In the genomic region with DNA sequence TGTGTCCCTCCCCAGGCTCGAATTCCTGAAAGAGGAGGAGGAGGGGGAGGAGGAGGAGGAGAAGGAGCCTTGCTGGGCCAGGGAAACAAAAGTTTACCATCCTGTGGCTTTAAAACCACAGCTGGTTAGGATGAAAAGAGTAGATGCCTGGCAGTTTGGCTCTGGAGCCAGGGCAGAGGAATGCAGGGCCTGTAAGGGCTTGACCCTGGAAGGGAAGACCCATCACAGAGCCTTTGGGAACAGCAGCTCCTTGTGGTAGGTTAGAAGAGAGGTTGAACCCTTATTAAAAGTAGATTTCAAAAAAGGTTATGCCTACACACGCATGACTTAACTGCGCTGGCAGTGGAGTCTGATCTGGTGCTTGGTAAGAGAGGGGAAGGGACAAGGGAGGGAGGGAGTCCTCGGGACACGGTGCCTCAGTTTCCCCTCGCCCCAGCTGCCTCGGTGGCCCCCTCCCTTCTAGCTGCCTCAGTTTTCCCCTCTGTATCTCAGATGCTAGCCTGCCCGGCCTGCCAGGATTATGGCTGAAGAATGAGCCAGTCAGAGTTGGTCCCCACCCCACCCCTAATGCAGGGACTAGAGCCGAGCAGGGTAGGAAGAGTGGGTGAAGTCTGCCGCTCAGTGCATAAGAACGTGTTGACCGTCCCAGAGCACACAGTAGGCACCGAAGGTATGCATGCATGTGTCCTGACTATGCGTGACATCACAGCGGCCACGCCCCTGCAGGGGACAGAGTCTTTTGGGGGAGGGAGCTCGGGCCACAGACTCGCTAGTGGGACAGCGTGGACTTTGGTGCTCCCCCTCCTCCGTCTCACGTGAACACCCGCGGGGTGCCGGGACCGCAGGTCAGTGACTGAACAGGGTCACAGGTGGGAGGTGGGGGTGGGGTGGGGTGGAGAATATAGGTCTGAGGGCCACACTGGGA, we compare ENCODE assay signal across 8 mouse cellular contexts. TPM values are rescaled to one million over a fixed set of nuclear protein-coding genes. Genes with fewer than 3 reads are reported as not detected.
A peak's percentile ranks its signal among the peaks of the same experiment; 100 is the strongest.
DNase-seq lines count a peak whose midpoint lies in the region; ATAC-seq and TF ChIP-seq lines count a peak whose summit lies in the region.

TSS of gene Plcxd1 (plus strand) at position 314 of the 925 bp plus-strand sequence.

- peaks cover 22% of the 10 kb centered on the region for H3K36me3 ChIP-seq in heart, embryonic 14.5 days (ENCODE audit: control insufficient read depth, insufficient read depth, low read length)
- peaks cover 34% of the 10 kb centered on the region for H3K36me3 ChIP-seq in G1E (replicated peaks)
- H3K36me3 ChIP-seq in forebrain, embryonic 13.5 days (ENCODE audit: poor library complexity, severe bottlenecking) = peaks cover 28% of the 10 kb centered on the region
- H3K36me3 ChIP-seq in neural tube, embryonic 12.5 days = peaks cover 22% of the 10 kb centered on the region
- H3K36me3 ChIP-seq in heart, adult 2 months (ENCODE audit: control insufficient read depth, insufficient read depth, low read length) = no peaks in the 10 kb centered on the region

- no peak within 1 kb of the TSS for H3K27ac ChIP-seq in heart, embryonic 14.5 days (replicated peaks in 1 of 2; ENCODE audit: control insufficient read depth in 1 of 2, insufficient read depth in 1 of 2, low read depth in 2 of 2, low read length in 2 of 2)
- H3K27ac ChIP-seq in forebrain, embryonic 13.5 days = no peak within 1 kb of the TSS
- H3K27ac ChIP-seq in neural tube, embryonic 12.5 days = no peak within 1 kb of the TSS
- H3K27ac ChIP-seq in heart, adult 2 months = no peak within 1 kb of the TSS

- H3K4me2 ChIP-seq in heart, embryonic 14.5 days (ENCODE audit: low read length) = peak within 1 kb of the TSS; percentile 74
- peak within 1 kb of the TSS; percentile 68 for H3K4me2 ChIP-seq in forebrain, embryonic 13.5 days
- H3K4me2 ChIP-seq in neural tube, embryonic 12.5 days (replicated peaks) = peak within 1 kb of the TSS; percentile 64

- H3K27me3 ChIP-seq in heart, embryonic 14.5 days (ENCODE audit: control insufficient read depth, insufficient read depth, low read length) = no peaks in the 10 kb centered on the region
- H3K27me3 ChIP-seq in G1E (ENCODE audit: insufficient read depth, low read length) = peaks cover 4% of the 10 kb centered on the region; the same call in 1 of the 2 replicates
- peaks cover 11% of the 10 kb centered on the region; the same call in 1 of the 2 replicates for H3K27me3 ChIP-seq in forebrain, embryonic 13.5 days
- H3K27me3 ChIP-seq in neural tube, embryonic 12.5 days (replicated peaks) = peaks cover 5% of the 10 kb centered on the region; the same call in 1 of the 2 replicates
- H3K27me3 ChIP-seq in heart, adult 2 months (ENCODE audit: control insufficient read depth, insufficient read depth, low read length) = peaks cover 2% of the 10 kb centered on the region; the same call in 1 of the 2 replicates

- TF ChIP-seq CTCF in G1E (IDR thresholded peaks at IDR 0.05; ENCODE audit: low read depth, low read length) = no peak
- TF ChIP-seq CTCF in heart, adult 2 months (IDR thresholded peaks at IDR 0.05) = no peak

- intact Hi-C loops in heart, postnatal 14 days (cut with DNase I) = no loop called here
- intact Hi-C loops in heart, adult 2 months (cut with DNase I) = loop anchor here (10.0 kb wide), 1 partner anchor 175 kb away; the partner anchor contains the start of gene Gm15446

- H3K9me3 ChIP-seq in heart, embryonic 14.5 days (ENCODE audit: control insufficient read depth, low read length) = no peaks in the 10 kb centered on the region
- peaks cover 35% of the 10 kb centered on the region for H3K9me3 ChIP-seq in G1E (replicated peaks)
- H3K9me3 ChIP-seq in forebrain, embryonic 13.5 days (replicated peaks) = no peaks in the 10 kb centered on the region
- no peaks in the 10 kb centered on the region for H3K9me3 ChIP-seq in neural tube, embryonic 12.5 days

- H3K79me2 ChIP-seq in heart, adult 2 months (replicated peaks; ENCODE audit: control insufficient read depth, insufficient read depth, low read length) = no peaks in the 10 kb centered on the region

- ATAC-seq in heart, embryonic 14.5 days (ENCODE audit: insufficient number of reproducible peaks, insufficient read depth, low FRiP score, low read depth) = no peak
- ATAC-seq in G1E (ENCODE audit: extremely low read depth, insufficient number of reproducible peaks, low FRiP score, poor library complexity, severe bottlenecking) = no peak
- 0 out of 2 replicates have a peak, but pooled peaks have one; percentile 13 for ATAC-seq in forebrain, embryonic 13.5 days
- ATAC-seq in neural tube, embryonic 12.5 days (ENCODE audit: low FRiP score, low read depth) = peak; percentile 6; the same call in 1 of the 2 replicates

- H3K4me1 ChIP-seq in heart, embryonic 14.5 days (ENCODE audit: control insufficient read depth in 2 of 2, insufficient read depth in 2 of 2, low read length in 2 of 2) = peaks cover 10 to 25% of the 10 kb centered on the region in 2 experiments
- H3K4me1 ChIP-seq in G1E (ENCODE audit: insufficient read depth, low read depth, low read length) = peaks cover 39% of the 10 kb centered on the region
- H3K4me1 ChIP-seq in forebrain, embryonic 13.5 days = peaks cover 22% of the 10 kb centered on the region
- peaks cover 21% of the 10 kb centered on the region for H3K4me1 ChIP-seq in neural tube, embryonic 12.5 days
- H3K4me1 ChIP-seq in heart, adult 2 months (ENCODE audit: control insufficient read depth, insufficient read depth, low read length) = peaks cover 2% of the 10 kb centered on the region

- no peak for TF ChIP-seq POLR2A in heart, adult 2 months (IDR thresholded peaks at IDR 0.05; ENCODE audit: insufficient read depth, low read depth, low read length)

- H3K9ac ChIP-seq in heart, embryonic 14.5 days (ENCODE audit: low read length) = no peak within 1 kb of the TSS
- no peak within 1 kb of the TSS for H3K9ac ChIP-seq in forebrain, embryonic 13.5 days
- H3K9ac ChIP-seq in neural tube, embryonic 12.5 days = no peak within 1 kb of the TSS
- no peak within 1 kb of the TSS for H3K9ac ChIP-seq in heart, adult 2 months (ENCODE audit: low read depth, low read length)

- no peak for DNase-seq in heart, postnatal 14 days
- DNase-seq in G1E (ENCODE audit: low spot score) = no peak
- peak; percentile 53 for DNase-seq in kidney, postnatal 14 days
- DNase-seq in gastrocnemius, postnatal 4 days (ENCODE audit: low spot score in 2 of 2) = no peak
- DNase-seq in heart, adult 2 months = no peak

- TF ChIP-seq EP300 in heart, adult 2 months (IDR thresholded peaks at IDR 0.05; ENCODE audit: insufficient read depth, low read depth, low read length) = no peak

- WGBS in heart, embryonic 14.5 days = 10% methylated on average over 25 of the region's 25 CpGs
- 5% methylated on average over 25 of the region's 25 CpGs for WGBS in forebrain, embryonic 13.5 days
- WGBS in neural tube, embryonic 12.5 days = 6% methylated on average over 25 of the region's 25 CpGs
- 16% methylated on average over 25 of the region's 25 CpGs for WGBS in heart, adult 2 months

- H3K4me3 ChIP-seq in heart, embryonic 14.5 days (ENCODE audit: control insufficient read depth in 1 of 2, insufficient read depth in 1 of 2, low read depth in 1 of 2, low read length in 2 of 2) = peak within 1 kb of the TSS in 1 of 2 experiments; percentile 31; a peak in 2 of 4 replicates
- 0 out of 2 replicates have a peak within 1 kb of the TSS, but pooled peaks have one; percentile 3 for H3K4me3 ChIP-seq in G1E (ENCODE audit: low read depth, low read length)
- 0 out of 2 replicates have a peak within 1 kb of the TSS, but pooled peaks have one; percentile 35 for H3K4me3 ChIP-seq in forebrain, embryonic 13.5 days
- peak within 1 kb of the TSS; percentile 23; the same call in 1 of the 2 replicates for H3K4me3 ChIP-seq in neural tube, embryonic 12.5 days
- H3K4me3 ChIP-seq in heart, adult 2 months = no peak within 1 kb of the TSS

RNA-seq across cellular contexts. Expression of gene Plcxd1, which starts in this region (rescaled TPM):
- polyA plus RNA-seq in heart, embryonic 14.5 days (2014; fragmentation: Nextera tagmentation; extraction: Ambion mirVana) = 0.23 and 0.30 TPM in 2 replicates
- total RNA-seq in heart, postnatal 14 days (2021) = not detected
- total RNA-seq in G1E (2014; fragmentation: Nextera tagmentation) (not detected in 2 replicates), G1E (2017) (0.06 and 0.11 TPM in 2 replicates)
- polyA plus RNA-seq in G1E (2012) = not detected in 2 replicates
- 1.6 and 1.8 TPM in 2 replicates for polyA plus RNA-seq in forebrain, embryonic 13.5 days (2015; fragmentation: Nextera tagmentation; extraction: Ambion mirVana)
- polyA plus RNA-seq in neural tube, embryonic 12.5 days (2016; fragmentation: Nextera tagmentation; extraction: Ambion mirVana) = 1.3 and 1.8 TPM in 2 replicates
- not detected for total RNA-seq in gastrocnemius, postnatal 4 days (2021)
- total RNA-seq in heart, adult 2 months (2021) = not detected
- 0.06 and 0.64 TPM in 2 replicates for polyA plus RNA-seq in heart, adult 2 months (2012; rRNA removed)

Comparison
In these comparisons a context has a peak if more than half of its experiments do, and no peak if none do; other contexts are left out.
1. ATAC-seq: peak in forebrain, embryonic 13.5 days (single experiment) and neural tube, embryonic 12.5 days (single experiment); none in heart, embryonic 14.5 days (single experiment) and G1E (single experiment).
2. Peak in every context shown above with its lines, with median percentiles within 50 percentile points of each other: H3K4me2 ChIP-seq.